Mouse (Mus musculus): ENCODE results near the gene Lhx2.

Gene Lhx2

DNA sequence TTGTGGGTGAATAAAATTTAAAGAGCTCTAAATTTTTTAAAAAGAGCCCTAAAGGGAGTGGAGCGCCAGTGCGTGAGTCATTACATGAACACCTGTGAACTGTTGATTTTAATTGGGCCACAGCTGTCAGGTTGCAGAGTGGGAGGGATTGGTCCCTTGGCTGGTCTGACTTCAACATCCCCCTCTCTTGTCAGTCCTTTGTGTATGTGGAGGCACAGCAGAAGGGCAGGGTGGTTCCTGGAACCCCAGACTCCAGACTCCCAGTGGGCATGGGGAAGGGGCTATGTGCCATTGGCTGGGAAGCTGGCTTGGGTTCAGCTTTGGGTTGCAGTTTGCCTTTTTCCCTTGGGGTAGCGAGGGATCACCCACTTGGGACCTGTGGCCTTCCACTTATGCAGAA lies 70.2 kb downstream of the Lhx2 start:
- DNase-seq (ENCODE audit: low spot score): no peak

DNA sequence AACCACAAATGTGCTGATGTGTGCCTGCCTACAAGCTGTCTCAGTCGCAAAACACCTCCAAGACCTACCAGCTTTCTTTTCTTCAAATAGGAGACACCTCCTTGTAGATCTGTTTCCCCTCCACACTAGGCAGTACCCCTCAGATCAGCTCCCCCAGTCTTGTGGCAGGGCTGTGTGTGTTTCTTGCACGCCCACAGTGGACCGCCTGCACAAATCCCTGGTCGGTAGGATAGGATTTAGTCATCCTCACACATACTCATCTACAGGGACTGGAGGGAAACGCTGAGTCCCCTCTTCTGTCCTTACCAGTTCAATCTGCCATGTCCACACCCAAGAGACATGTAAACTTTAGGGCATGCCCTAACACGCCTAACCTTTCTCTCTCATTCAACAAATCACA lies 71.1 kb downstream of the Lhx2 start:
- no peak for DNase-seq (ENCODE audit: low spot score)

DNA sequence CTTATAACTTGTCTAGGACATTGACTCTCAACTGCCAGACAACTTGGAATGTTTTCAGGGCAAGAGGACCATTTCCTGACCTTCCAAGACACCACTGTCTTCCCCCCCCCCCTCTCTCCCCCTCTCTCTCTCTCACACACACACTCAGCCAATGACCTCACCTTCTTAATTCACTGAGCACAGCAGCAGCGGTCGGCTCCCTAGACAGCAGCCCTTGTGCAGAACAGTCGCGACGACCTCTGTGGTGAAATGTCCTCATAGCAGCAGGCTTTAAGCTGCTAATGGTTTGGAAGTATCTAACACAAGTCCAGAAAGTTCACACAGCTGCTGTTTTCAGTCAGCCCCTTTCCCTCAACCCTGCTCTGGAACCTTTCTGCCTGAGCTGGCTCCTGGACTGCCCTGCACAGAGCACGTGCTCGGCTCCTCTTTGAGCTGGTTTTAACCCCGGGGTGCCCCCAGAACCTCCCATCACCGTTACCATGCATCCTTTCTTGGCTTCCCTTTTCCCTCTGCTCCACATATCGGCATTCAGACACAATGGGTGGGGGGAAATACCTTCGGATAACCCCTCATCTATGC lies 73.6 kb downstream of the Lhx2 start:
- no peak for DNase-seq (ENCODE audit: low spot score)

DNA sequence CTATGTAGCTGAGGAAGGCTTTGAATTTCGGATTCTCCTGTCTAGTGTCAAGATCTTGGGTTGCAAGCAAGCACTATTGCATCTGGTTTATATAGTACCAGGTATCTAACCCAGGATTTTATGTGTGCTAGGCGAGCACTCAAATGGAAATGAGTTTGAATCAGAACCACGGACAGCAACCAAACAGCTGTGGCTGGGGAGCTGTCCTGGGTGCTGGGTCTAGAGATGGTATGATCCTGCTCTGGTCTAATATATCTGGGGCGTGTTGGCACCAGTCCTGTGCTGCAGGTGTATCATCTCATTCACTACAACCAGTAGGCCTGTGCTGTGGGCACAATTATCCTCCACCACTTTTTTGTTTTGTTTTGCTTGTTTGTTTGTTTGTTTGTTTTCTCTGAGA lies 78.9 kb downstream of the Lhx2 start:
- no peak for DNase-seq (ENCODE audit: low spot score)
